Mouse (Mus musculus) adrenal gland, adult 8-10 months (tissue): ENCODE data around the gene Ddx24. TPM values are rescaled to one million over a fixed set of nuclear protein-coding genes. Genes with fewer than 3 reads are reported as not detected.
A peak's percentile ranks its signal among the peaks of the same experiment; 100 is the strongest.

Source experiments
- DNase-seq: peaks from one replicate; pipeline ENCODE4 v3.0.0; 2022
- total RNA-seq, 4 experiments: library from RNA; stranded (reverse); gene quantifications; 2 replicates each; pipeline ENCODE4 v1.2.4; 2022

The Ddx24 gene
- total RNA-seq, 4 experiments from 2014 or later, result 131 to 169 (median 147) TPM

DNA sequence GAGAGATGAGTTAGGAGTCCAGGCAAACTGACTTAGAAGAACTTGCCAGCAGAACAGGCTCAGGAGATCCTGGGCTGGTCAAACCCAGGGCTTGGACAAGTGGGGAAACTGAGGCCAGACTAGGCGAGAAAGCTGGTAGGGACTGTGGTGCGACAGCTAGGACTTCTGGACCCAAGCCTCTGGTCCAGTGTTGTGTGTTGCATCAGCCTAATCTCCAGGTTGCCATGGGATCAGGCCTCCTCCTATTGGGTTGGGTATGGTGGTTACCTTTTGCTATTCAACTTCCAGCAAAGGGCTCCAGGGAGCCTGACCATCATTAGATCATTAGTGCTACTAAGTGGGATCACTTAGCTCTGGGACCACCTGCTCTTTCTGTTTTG lies 36.3 kb downstream of the Ddx24 start:
- no peak for DNase-seq

DNA sequence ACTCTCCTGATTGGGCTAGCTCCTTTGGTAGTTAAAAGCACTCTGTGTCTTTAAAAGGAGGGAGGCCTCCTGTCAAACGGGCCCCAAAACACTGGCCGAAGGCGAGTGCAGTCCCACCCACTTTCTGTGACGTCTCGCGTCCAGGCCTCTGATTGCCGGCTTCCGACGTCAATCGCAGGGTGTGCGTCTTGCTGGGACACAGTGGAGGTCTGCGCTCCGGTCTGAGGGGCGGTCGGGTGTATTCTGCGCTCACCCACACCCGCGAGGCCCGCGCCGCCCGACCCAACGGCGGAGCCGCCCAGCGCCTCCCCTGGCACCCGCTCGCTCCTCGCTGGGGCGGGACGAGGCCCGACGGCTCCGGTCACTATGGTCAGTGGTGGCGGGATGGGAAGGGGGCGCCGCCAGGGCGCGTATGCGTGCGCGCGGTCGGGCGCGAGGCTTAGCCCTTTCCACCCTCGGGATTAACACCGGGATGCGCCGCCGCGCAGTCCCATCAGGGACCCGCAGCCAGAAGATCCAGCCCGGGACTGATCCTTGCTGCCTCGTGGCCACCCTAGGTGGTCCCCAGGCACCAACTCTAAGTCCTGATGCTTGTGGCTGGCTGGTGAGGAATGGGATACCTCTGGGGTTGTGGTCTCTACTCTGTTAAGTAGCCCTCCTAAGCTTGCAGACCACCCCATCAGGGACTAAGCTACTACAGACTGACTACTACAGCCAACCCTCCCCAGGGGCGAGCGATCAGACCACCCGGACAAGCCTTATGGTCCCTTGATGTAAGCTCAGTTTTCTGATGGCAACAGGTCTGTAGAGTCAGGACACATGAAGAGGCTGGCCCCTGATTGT lies 36.9 kb downstream of the Ddx24 start, which contains the start of gene Otub2:
Gene Otub2, plus strand, starts transcription at position 178 of the 843 bp plus-strand sequence.
- DNase-seq, result peak; percentile 96

DNA sequence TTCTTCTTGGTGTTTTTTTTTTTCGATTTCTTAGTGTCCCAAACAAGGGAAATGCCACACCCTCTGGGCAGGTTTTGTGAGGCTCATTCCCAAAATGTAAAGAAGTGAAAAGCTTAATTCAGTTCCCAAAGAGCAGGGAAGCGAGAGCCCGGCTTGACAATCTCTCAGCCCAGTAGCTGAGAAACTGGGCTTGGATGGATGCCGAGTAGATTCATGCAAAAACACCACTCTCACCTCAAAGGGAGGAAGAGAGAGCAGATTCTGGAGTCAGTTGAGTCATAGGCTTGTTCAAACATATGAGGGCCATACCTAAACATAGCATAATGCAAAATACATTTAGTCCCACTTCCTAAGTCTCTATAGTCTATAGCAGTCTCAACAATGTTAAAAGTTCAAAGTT lies 45.4 kb downstream of the Ddx24 start:
- no peak for DNase-seq

DNA sequence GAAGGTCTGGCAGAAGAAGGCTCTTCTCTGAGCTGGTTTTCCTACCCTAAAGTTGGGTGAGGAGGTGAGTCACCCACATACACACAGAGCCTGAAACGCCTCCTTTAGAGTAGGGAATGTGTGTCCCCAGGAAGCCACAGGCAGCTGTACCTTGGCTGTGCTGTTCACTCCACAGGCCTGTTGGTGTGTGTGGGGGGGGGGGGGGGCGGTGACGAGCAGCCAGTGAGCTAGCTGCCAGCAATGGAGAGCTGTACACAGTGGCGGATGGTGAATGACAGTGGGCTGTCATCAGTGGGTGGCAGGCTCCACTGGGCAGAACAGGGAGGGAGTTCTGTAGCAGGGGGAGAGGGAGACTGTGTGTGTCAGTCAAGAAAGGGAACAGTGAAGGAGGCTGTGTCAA lies 48.9 kb downstream of the Ddx24 start:
- DNase-seq, result no peak

DNA sequence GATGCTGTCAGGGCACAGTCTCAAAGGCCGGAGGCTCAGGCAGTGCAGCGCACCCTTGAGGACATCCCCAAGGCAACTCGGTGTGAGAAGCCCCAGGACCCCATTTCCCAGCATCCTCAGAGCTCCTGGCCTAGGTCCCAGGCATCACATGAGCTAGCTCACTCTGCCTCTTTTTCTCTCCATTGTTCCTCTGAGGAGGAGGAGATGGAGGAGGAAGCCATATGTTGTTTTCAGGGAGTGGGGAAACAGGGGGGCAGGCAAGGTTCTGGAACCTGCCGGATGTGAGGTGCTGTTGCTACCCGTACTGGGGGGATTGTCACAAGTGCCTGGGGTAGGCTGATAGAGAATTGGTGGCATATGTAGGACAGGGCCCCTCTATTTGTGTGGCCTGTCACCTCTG lies 49.5 kb downstream of the Ddx24 start:
- DNase-seq, result no peak

DNA sequence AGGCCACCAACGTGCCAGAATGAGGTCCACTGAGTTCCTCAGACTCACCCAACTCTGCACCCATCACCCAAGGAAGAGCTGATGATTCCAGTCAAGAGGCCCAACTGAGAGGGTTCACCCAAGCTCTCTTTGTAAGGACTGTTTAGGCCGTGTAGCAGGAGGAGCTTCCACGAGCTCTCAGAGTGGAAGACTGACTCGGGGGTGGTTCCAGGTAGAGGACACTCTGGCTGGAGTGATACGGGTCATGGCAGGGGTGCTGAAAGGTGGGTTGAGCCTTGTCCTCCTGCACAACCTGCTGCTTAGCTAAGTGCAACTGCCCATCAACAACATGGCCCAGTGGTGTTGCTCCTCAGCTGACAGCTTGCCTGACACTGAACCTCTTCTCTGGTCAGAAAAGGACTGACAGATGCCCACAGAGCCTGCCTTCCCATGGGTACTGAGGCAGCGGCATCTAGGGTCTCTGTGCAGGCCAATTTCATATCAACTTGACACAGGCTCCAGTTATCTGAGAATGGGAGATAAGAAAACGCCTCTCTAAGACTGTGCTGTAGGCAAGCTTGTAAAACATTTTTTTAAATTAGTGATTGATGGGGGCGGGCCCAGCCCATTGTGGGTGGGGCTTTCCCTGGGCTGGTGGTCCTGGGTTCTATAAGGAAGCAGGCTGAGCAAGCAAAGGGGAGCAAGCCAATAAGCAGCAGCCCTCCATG lies 51.9 kb downstream of the Ddx24 start:
- no peak for DNase-seq

DNA sequence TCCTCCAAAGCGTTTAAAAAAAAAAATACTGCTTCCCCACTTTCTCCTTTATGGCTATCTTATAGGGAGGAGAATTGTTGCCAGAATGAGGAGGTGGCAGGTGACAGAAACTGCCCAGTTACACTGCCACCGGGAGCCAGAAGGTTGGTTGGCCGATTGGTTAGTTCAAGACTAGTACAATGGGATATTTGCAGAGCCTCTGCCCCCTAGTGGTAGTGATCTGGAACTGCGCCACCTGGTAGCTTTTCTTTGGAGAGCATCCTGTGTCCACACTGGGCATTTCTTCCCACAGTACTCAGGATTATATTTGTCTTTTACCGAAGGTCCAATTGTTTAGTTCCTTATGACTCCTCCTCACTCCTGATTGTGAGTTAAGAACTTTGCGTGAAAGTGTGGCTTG lies 53.9 kb downstream of the Ddx24 start:
- DNase-seq, result no peak

DNA sequence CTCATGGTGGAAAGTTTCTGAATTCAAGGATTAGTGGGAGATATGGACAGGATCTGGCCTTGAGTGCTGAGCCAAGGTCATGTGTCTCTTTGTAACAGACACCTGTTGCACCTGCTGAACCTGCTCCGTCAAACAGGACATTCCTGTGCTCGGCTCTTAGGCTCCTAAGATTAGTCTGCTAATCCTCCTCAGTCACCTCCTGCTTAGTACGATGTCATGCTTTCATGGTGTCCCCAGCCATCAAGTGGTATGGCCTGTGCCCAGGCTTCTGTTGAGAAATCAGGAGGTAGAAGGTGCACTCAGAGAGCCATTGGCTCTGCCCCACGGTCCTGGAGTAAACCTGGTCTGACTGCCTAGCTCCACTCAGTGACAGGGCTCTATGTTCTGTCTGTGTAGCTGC lies 54.8 kb downstream of the Ddx24 start:
- no peak for DNase-seq

DNA sequence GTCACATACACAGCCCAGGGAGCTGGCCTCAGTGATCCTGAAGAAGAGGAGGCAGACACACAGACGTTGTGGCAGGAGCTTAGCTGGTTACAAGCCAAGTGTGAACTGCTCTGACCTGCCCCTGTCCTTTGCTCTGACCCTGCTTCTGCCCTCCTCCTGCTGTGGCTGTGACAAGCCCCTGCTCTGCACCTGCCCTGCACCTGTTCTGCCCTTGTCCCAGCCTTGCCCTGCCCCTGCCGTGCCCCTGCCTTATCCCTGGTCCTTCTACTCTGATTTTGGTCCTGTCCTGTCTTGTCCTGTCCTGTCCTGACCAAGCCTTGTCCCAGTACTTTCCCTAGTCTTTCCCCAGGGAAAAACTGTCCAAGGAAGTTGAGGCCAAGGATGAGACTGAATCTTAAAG lies 56.9 kb downstream of the Ddx24 start:
- DNase-seq, result no peak

DNA sequence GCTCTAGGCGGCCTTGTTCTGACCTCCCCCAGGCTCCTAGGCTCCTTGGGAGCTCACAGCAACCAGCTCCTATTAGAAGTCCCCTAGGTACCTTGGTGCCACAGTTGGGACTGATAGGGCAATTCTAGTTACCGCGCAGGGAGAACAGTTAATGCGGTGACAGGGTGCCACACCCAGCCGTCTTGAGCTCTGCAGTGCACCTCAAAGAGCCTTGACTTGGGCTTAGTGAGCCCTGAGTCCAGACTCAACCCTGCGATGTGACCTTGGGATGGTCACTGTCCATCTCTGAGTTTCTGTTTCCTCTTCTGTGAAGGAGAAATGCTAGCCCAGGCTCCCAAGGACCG lies 57.3 kb downstream of the Ddx24 start:
- no peak for DNase-seq

DNA sequence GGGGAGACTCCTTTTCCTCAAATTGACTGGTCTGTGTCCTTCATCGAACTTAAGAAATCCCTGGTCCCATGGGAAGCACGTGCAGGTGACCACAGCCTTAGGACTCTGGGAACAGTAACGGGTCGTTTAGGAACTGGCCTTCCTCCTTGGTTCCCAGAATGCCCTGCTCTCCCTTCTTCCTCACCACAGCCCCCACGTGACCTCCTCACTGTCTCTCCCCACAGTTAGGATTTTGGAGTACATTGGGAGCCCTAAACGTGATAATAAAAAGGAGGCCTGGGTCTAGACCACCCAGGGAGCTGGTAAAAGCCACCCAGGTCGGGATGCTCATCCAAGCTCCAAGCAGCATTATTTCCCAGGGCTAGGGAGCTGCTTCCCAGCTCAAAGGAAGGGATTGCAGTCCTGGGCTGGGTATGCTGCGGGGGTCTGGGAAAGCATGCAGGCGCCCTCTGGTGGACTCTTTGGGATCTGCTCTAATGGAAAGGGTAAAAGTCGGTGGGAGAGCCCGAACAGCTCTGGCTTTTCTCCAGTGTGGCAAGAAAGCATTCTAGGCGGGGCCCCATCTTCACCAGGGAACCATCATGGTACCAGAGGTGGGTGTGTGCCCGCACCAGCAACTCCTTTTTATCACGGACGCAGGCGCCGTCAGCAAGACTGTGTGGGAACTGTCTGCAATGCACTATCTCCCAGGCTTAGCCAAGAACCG lies 57.9 kb downstream of the Ddx24 start:
- no peak for DNase-seq

DNA sequence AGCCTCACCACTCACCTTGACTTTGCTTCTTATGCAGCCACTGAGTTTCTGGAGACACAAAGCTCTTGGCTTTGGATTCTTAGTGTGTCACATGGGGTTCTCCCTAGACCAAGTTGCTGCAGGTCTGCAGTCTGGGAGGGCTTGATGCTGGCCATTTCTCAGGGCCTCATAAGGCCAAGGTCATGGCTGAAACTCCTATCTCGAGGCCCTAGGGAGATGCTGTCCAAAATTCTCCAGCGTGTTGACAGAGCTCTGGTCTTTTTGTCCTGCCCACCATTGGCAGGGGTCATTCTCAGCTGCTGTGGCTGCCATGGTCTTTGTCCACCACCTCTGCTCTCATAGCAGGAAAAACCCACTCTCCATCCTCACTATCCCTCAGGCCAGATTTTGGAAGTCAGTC lies 58.5 kb downstream of the Ddx24 start:
- no peak for DNase-seq

DNA sequence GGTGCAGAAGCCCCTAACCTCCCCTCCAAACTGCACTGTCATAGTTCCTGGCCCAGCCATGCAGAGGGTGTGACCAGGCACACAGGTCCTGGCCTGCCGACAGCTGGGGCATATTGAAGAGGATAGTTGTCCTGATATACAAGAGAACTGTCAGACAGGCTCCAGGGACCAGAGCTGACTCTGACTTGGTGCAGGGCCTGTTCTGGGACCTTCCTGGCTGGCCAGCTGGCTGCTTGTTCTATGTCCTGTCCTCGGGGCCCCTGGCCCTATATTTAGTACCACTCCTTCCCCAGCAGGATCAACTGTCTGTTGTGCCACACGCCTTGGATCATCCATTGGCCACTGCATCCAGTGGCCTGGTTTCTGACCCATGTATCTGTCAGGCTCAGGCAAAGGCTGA lies 63.3 kb downstream of the Ddx24 start:
- no peak for DNase-seq

DNA sequence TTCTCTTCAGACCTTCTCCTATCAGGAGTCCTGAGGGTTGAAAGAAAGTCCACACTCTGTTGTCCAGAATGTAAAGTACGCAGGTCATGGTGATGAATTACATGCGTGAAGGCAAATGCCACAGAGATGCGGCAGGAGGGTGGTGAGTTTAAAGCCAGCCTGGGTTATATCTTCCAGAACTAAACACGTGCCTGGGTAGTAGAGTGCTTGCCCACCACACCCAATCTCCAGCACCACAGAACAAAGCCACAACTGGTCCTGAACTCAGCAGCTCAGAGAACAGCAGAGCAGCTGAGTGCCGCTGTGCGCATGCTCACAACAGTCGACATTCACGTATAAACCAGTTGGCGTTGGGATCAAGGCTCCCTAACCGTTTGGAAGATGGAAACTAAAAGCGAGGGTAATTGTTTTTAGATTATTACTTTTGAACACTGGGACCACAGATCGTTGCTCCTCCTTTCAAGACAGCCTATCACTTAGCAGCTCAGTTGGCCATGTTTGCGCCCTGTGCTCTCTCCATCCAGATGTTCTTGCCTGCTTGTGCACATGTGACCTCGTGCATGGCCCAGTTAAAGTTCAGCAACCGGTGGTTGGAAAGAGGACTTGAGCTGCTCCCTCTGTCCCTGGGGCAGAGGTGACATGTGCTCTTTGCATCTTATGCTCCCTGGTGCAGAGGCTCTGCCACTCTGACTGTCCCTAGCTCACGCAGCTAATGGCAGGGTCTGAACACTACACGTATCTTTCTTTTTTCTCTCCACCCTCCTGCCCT lies 63.9 kb downstream of the Ddx24 start:
- no peak for DNase-seq

DNA sequence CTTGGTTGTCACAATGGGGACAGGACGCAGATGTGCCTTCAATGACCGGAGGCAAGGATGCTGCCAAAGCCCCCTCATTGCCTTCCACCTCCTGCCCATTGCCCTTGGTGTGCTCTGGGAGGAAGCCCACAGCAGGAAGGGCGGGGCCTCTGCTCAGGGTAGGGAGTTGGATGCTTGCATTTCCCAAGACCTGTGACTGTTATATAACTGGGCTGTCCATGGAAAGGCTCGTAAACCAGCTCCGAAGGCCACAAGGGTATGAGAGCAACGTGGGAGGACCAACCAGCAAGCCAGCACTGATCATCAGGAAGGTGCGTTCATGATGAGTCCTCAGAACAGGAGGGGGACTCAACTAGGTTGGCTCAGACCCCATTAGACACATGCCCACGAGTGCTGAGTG lies 64.8 kb downstream of the Ddx24 start:
- no peak for DNase-seq

DNA sequence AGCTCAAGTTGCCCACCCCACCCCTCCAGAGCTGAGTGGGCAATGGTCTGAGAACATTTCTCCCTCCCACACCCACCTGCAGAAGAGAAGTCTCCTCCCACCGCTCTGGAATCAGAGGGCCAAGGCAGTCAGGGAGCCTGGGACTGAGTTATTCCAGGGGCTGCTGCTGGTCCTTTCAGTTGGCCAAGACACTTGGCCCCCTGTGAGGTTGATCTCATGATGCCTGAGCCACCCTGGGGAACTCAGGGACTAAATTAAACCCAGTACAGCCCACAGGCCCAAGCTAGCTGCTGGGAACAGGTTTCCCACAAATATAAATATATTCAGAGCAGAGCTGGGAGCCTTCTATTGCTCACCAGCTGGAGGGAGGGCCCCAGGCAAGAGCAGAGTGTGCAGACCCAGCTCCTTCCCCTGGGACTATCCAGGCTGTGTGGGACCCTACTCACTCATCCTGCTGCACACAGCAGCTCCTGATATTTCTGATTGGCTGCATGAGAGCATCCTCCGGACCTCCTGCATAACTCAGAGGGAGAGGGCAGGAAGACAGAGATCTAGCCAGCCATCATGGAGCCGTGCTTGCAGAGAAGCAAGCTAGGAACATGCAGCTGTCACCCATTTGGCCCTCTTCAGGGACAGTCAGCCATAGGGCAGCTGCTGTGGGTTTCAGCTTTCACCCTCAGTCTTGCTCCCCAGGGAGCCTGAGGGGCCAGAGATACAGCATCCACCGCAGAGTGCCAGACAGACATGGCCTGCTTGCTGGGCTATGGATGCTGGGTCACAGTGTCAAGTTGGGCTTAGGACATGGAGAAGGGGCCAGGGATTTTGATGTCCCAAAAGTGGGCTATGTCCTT lies 66.5 kb downstream of the Ddx24 start:
- no peak for DNase-seq

DNA sequence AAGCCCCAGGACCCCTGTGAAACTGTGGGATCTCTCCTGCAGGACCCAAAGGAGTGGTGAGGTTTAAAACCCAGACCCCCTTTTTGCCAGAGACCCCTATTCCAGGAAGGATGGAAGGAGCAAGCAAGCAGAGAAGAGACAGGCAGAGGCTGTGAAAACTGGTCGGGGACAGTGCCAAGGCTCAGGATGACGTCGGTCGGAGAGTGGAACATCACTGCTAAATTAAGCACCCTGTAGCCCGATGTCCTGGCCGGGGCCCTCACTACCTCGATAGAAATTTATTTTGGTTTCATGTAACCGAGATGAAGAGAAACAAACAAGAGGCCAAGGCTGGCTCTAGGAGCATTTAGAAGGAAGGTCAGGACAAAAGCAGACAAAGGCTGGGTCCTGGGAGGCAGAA lies 67.4 kb downstream of the Ddx24 start:
- no peak for DNase-seq
